Mouse (Mus musculus) yolk sac, embryonic 10.5 days (tissue): ENCODE data around the gene Ciao2a.

Experiments
- DNase-seq: peaks from one replicate; pipeline ENCODE4 v3.0.0-alpha.2; 2017; ENCODE audit warnings: low spot score

The Ciao2a gene

GRCm38 (mm10) chr9:66160155-66160554 lies 33.7 kb downstream of the Ciao2a start:
- no peak for DNase-seq

GRCm38 (mm10) chr9:66162995-66163394 lies 36.6 kb downstream of the Ciao2a start:
- no peak for DNase-seq

GRCm38 (mm10) chr9:66167222-66167621 lies 40.8 kb downstream of the Ciao2a start:
- no peak for DNase-seq

- DNase-seq = no peak
Observed at GRCm38 (mm10) chr9:66168233-66168632, 41.8 kb downstream of the Ciao2a start.

- DNase-seq = no peak
Observed at GRCm38 (mm10) chr9:66170506-66170905, 44.1 kb downstream of the Ciao2a start.

- no peak for DNase-seq
Observed at GRCm38 (mm10) chr9:66171275-66171921, 45.0 kb downstream of the Ciao2a start.

- no peak for DNase-seq
Observed at GRCm38 (mm10) chr9:66173316-66173855, 47.0 kb downstream of the Ciao2a start.

GRCm38 (mm10) chr9:66174985-66175384 lies 48.6 kb downstream of the Ciao2a start:
- DNase-seq = peak; percentile 36

GRCm38 (mm10) chr9:66177975-66178374 lies 51.6 kb downstream of the Ciao2a start:
- DNase-seq = peak; percentile 85

- DNase-seq = no peak
Observed at GRCm38 (mm10) chr9:66179795-66180194, 53.4 kb downstream of the Ciao2a start.

- peak; percentile 50 for DNase-seq
Observed at GRCm38 (mm10) chr9:66181126-66181825, 54.9 kb downstream of the Ciao2a start.

- DNase-seq = peak; percentile 52
Observed at GRCm38 (mm10) chr9:66181826-66182678, 55.6 kb downstream of the Ciao2a start.

- DNase-seq = no peak
Observed at GRCm38 (mm10) chr9:66182679-66182993, 56.2 kb downstream of the Ciao2a start.

- DNase-seq = no peak
Observed at GRCm38 (mm10) chr9:66183023-66183422, 56.6 kb downstream of the Ciao2a start.

GRCm38 (mm10) chr9:66184572-66184971 lies 58.2 kb downstream of the Ciao2a start:
- DNase-seq = no peak

- no peak for DNase-seq
Observed at GRCm38 (mm10) chr9:66186426-66186825, 60.0 kb downstream of the Ciao2a start.
